Mouse (Mus musculus) neutrophil, adult 83 days (primary cell): Measurements from ENCODE around the gene Brd3os. TPM values are rescaled to one million over a fixed set of nuclear protein-coding genes. Genes with fewer than 3 reads are reported as not detected.

ENCODE experiments used
- total RNA-seq, 2 experiments: library from RNA; stranded (reverse); gene quantifications; one replicate each; pipeline ENCODE4 v1.2.4; 2023

Gene Brd3os
- total RNA-seq: under 1 TPM in 1 of 2 experiments, not detected in 1; 0.29 TPM

DNA sequence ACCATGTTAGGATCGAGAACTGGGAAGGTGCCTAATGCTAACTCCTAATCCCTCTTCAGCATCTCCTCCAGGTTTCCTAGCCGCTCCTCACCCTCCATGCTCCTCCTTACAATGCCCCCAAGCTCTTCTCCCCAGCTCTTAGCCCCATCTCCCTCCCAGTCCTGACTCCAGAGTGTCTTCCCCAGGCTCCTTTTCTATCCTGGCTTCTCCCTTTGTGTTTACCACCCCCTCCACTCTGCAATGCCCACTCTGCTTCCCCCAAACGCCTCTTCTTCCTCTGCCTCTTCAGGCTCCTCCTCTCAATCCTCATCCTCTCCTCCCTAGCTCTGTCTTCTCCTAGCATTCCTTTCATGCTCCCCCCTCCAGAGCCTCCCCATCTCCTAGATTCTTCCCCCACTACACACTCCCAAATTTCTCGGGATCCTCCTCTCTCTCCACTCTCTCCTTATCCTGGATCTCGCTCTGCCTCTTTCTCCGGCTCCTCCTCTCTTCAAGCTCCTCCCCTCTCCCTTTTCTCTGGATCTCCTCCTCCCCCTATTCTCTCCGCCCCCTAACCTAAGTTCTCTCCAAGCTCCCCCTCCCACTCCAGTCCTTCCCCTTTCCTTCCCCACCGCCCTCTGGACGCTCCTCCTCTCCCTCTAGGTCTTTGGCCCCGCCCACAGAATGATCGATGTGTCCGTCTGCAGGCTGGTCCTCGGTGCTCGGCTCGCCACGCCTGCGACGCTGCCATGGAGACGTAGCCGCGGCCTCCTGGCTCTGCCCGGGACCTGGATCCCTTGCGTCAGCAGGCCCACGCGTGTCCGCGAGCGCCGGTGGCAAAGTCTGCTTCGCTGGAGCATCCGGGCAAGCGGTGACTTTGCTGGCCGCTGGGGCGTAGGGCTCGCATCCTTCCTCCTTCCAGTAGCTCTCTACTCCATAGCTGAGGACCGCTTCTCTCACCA, at the start of gene Brd3os:
TSS of gene Brd3os (plus strand) at position 558 of the 941 bp plus-strand sequence.

DNA sequence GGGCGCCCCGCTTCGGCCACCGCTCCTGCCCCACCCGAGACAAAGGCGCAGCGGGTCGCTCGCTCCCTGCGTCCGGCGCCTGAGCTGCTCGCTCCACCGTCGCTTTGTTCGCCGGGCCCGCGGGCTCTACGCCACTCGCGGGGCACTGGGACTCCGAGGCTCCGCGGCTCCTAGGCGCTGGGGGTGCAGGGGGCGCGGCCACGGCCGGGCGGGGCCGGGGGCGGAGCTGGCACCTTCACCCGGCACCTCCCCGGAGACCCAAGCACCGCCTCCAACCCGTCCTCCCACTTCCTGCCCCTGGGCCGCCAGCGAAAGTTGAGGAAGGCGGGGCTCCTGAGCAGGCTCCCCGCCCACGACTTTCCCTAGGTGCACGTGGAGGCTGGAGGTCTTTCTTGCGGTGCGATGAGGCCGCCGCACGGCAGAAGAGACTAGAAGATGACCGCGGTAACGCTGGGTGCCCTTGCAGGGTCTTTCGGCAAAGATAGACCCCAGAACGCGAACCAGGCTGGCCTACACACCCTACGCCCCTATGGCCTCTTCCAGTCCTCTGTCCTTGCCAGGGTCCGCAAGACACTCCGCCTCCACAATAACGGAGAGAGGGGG, 15.2 kb upstream of the Brd3os start, which contains the start of gene Vav2:
TSS of gene Vav2 (minus strand) at position 179 of the 603 bp plus-strand sequence.

Other genes with a start within 250 kb of the Brd3os start
- gene Sardh, start 194.0 kb upstream of the Brd3os start, total RNA-seq: under 1 TPM; 0.33 to 0.35 TPM
- gene Vav2, start 15.3 kb upstream of the Brd3os start, total RNA-seq: 1 to 10 TPM; 7.6 to 9.0 TPM
- gene Brd3, start 65.3 kb downstream of the Brd3os start, total RNA-seq: 10 to 100 TPM; 84.7 to 90.0 TPM
- 10 to 100 TPM; 44.5 to 51.2 TPM for gene Wdr5, start 72.8 kb downstream of the Brd3os start, total RNA-seq
- gene Rxra, start 234.1 kb downstream of the Brd3os start, total RNA-seq: 10 to 100 TPM; 30.6 to 39.0 TPM